13 mouse cellular contexts compared by ENCODE assay signal in genomic region chr17:33091630-33092029, GRCm38 (mm10). TPM values are rescaled to one million over a fixed set of nuclear protein-coding genes. Genes with fewer than 3 reads are reported as not detected.
DNase-seq lines count a peak whose midpoint lies in the region; ATAC-seq and TF ChIP-seq lines count a peak whose summit lies in the region.
"Had no signal": no experiment of that assay in that cellular context is flagged by ENCODE, and none has a peak within 500 bp of the region (broad histone marks: within the 10 kb centered on the region; RNA-seq: fewer than 3 reads in every experiment).

No protein-coding gene starts in this region.

- no peak overlapping the region for H3K4me3 ChIP-seq in kidney, postnatal 0 days (replicated peaks; ENCODE audit: low read depth, low read length)
- no peak overlapping the region for H3K4me3 ChIP-seq in hindbrain, postnatal 0 days (ENCODE audit: low read length)
- no peak overlapping the region; the same call in 1 of the 2 replicates for H3K4me3 ChIP-seq in stomach, embryonic 14.5 days (ENCODE audit: low read depth, low read length)
- no peak overlapping the region for H3K4me3 ChIP-seq in forebrain, embryonic 13.5 days

- H3K9me3 ChIP-seq in kidney, postnatal 0 days (replicated peaks; ENCODE audit: low read length): no peaks in the 10 kb centered on the region
- no peaks in the 10 kb centered on the region for H3K9me3 ChIP-seq in hindbrain, postnatal 0 days (ENCODE audit: low read length)
- no peaks in the 10 kb centered on the region for H3K9me3 ChIP-seq in stomach, embryonic 14.5 days (ENCODE audit: control insufficient read depth, low read depth, low read length)
- no peaks in the 10 kb centered on the region for H3K9me3 ChIP-seq in forebrain, embryonic 13.5 days (replicated peaks)
- H3K9me3 ChIP-seq: G1E; neural tube, embryonic 12.5 days had no signal

- H3K36me3 ChIP-seq in kidney, postnatal 0 days (ENCODE audit: insufficient read depth, low read length): no peaks in the 10 kb centered on the region
- H3K36me3 ChIP-seq in hindbrain, postnatal 0 days (ENCODE audit: insufficient read depth, low read length): no peaks in the 10 kb centered on the region
- no peaks in the 10 kb centered on the region for H3K36me3 ChIP-seq in stomach, embryonic 14.5 days (ENCODE audit: control insufficient read depth, insufficient read depth, low read length)
- no peaks in the 10 kb centered on the region for H3K36me3 ChIP-seq in forebrain, embryonic 13.5 days (ENCODE audit: poor library complexity, severe bottlenecking)
- H3K36me3 ChIP-seq: neural tube, embryonic 12.5 days had no signal

- H3K4me1 ChIP-seq in kidney, postnatal 0 days (replicated peaks; ENCODE audit: insufficient read depth, low read length): peaks cover 11% of the 10 kb centered on the region
- H3K4me1 ChIP-seq in hindbrain, postnatal 0 days (ENCODE audit: insufficient read depth, low read length): 0 out of 2 replicates have a peak, but pooled peaks cover 4% of the 10 kb centered on the region
- peaks cover 6% of the 10 kb centered on the region for H3K4me1 ChIP-seq in stomach, embryonic 14.5 days (ENCODE audit: control insufficient read depth, insufficient read depth, low read length)
- H3K4me1 ChIP-seq in forebrain, embryonic 13.5 days: peaks cover 12% of the 10 kb centered on the region

- peak overlapping the region; percentile 69; the same call in 1 of the 2 replicates for H3K4me2 ChIP-seq in kidney, postnatal 0 days (ENCODE audit: low read length)
- peak overlapping the region; percentile 84 for H3K4me2 ChIP-seq in hindbrain, postnatal 0 days (ENCODE audit: low read depth, low read length)
- H3K4me2 ChIP-seq in stomach, embryonic 14.5 days (replicated peaks; ENCODE audit: low read depth, low read length): peak overlapping the region; percentile 6; the same call in 1 of the 2 replicates
- no peak overlapping the region for H3K4me2 ChIP-seq in forebrain, embryonic 13.5 days

- WGBS in kidney, postnatal 0 days: 59% methylated on average over 1 of the region's 1 CpGs
- WGBS in hindbrain, postnatal 0 days: 42% methylated on average over 1 of the region's 1 CpGs
- WGBS in stomach, embryonic 14.5 days: 31% methylated on average over 1 of the region's 1 CpGs
- 91% methylated on average over 1 of the region's 1 CpGs for whole genome bisulfite sequencing in forebrain, embryonic 13.5 days

- no peaks in the 10 kb centered on the region for H3K27me3 ChIP-seq in kidney, postnatal 0 days (ENCODE audit: insufficient read depth, low read length)
- H3K27me3 ChIP-seq in hindbrain, postnatal 0 days (ENCODE audit: insufficient read depth, low read length): no peaks in the 10 kb centered on the region
- no peaks in the 10 kb centered on the region for H3K27me3 ChIP-seq in stomach, embryonic 14.5 days (ENCODE audit: control insufficient read depth, insufficient read depth, low read length)
- no peaks in the 10 kb centered on the region for H3K27me3 ChIP-seq in forebrain, embryonic 13.5 days
- H3K27me3 ChIP-seq: neural tube, embryonic 12.5 days had no signal

- no peak overlapping the region for H3K9ac ChIP-seq in kidney, postnatal 0 days (ENCODE audit: low read depth, low read length)
- H3K9ac ChIP-seq in hindbrain, postnatal 0 days (replicated peaks; ENCODE audit: low read length): no peak overlapping the region
- no peak overlapping the region for H3K9ac ChIP-seq in stomach, embryonic 14.5 days (replicated peaks; ENCODE audit: low read depth, low read length)
- H3K9ac ChIP-seq in forebrain, embryonic 13.5 days: no peak overlapping the region

- DNase-seq in kidney, postnatal 0 days (ENCODE audit: low spot score): peak; percentile 58
- no peak for DNase-seq in kidney, adult 11 months
- no peak for DNase-seq in hindbrain, postnatal 0 days (ENCODE audit: low spot score)
- peak; percentile 34 for DNase-seq in lung, postnatal 36 days
- DNase-seq in layer of hippocampus, adult 9-11 months: no peak

- H3K27ac ChIP-seq in kidney, postnatal 0 days: peak overlapping the region; percentile 97
- no peak overlapping the region for H3K27ac ChIP-seq in hindbrain, postnatal 0 days
- peak overlapping the region; percentile 92; the same call in 1 of the 2 replicates for H3K27ac ChIP-seq in stomach, embryonic 14.5 days (ENCODE audit: low read length)
- no peak overlapping the region for H3K27ac ChIP-seq in forebrain, embryonic 13.5 days

- no peak for TF ChIP-seq CTCF in kidney, postnatal 0 days (IDR thresholded peaks at IDR 0.05; ENCODE audit: low read depth)
- no peak for TF ChIP-seq CTCF in hindbrain, postnatal 0 days (IDR thresholded peaks at IDR 0.05; ENCODE audit: low read depth)

- no peak for ATAC-seq in kidney, postnatal 0 days (replicated peaks; ENCODE audit: low FRiP score, low read depth)
- no peak for ATAC-seq in hindbrain, postnatal 0 days
- no peak for ATAC-seq in stomach, embryonic 14.5 days (ENCODE audit: insufficient number of reproducible peaks, insufficient read depth, low FRiP score, low read depth)
- no peak for ATAC-seq in forebrain, embryonic 13.5 days

RNA-seq across cellular contexts. Expression of gene Zfp563, which starts 2.5 kb away (rescaled TPM):
- polyA plus RNA-seq in kidney, postnatal 0 days (2015; fragmentation: Nextera tagmentation; extraction: Ambion mirVana): 5.6 and 6.3 TPM in 2 replicates
- total RNA-seq in hindbrain, postnatal 0 days (2014; rRNA removed): 9.7 and 11.6 TPM in 2 replicates
- 10.3 and 11.8 TPM in 2 replicates for polyA plus RNA-seq in hindbrain, postnatal 0 days (2015; fragmentation: Nextera tagmentation; extraction: Ambion mirVana)
- 9.5 and 12.0 TPM in 2 replicates for polyA plus RNA-seq in stomach, embryonic 14.5 days (2014; fragmentation: Nextera tagmentation; extraction: Ambion mirVana)
- 18.1 and 18.2 TPM in 2 replicates for polyA plus RNA-seq in forebrain, embryonic 13.5 days (2015; fragmentation: Nextera tagmentation; extraction: Ambion mirVana)

RNA-seq across cellular contexts. Expression of gene 4921501E09Rik, which starts 23.8 kb away (rescaled TPM):
- not detected in 2 replicates for polyA plus RNA-seq in kidney, postnatal 0 days (2015; fragmentation: Nextera tagmentation; extraction: Ambion mirVana)
- total RNA-seq in hindbrain, postnatal 0 days (2014; rRNA removed): not detected in 2 replicates
- not detected in 2 replicates for polyA plus RNA-seq in hindbrain, postnatal 0 days (2015; fragmentation: Nextera tagmentation; extraction: Ambion mirVana)
- not detected in 2 replicates for polyA plus RNA-seq in stomach, embryonic 14.5 days (2014; fragmentation: Nextera tagmentation; extraction: Ambion mirVana)
- polyA plus RNA-seq in forebrain, embryonic 13.5 days (2015; fragmentation: Nextera tagmentation; extraction: Ambion mirVana): not detected in 2 replicates
- total RNA-seq: gastrocnemius, postnatal 4 days had no signal
- polyA plus RNA-seq: G1E; limb, embryonic 11.5 days; macrophage; neural tube, embryonic 12.5 days; spleen, adult 2 months had no signal

RNA-seq across cellular contexts. Expression of gene Morc2b, which starts 47.9 kb away (rescaled TPM):
- not detected in 2 replicates for polyA plus RNA-seq in kidney, postnatal 0 days (2015; fragmentation: Nextera tagmentation; extraction: Ambion mirVana)
- total RNA-seq in hindbrain, postnatal 0 days (2014; rRNA removed): 0.05 TPM in 1 of 2 replicates, not detected in the other
- polyA plus RNA-seq in hindbrain, postnatal 0 days (2015; fragmentation: Nextera tagmentation; extraction: Ambion mirVana): 0.54 and 0.63 TPM in 2 replicates
- polyA plus RNA-seq in stomach, embryonic 14.5 days (2014; fragmentation: Nextera tagmentation; extraction: Ambion mirVana): not detected in 2 replicates
- 0.04 and 0.16 TPM in 2 replicates for polyA plus RNA-seq in forebrain, embryonic 13.5 days (2015; fragmentation: Nextera tagmentation; extraction: Ambion mirVana)
- polyA plus RNA-seq: G1E; limb, embryonic 11.5 days; macrophage; spleen, adult 2 months had no signal

RNA-seq across cellular contexts. Expression of gene Zfp763, which starts 58.4 kb away (rescaled TPM):
- polyA plus RNA-seq in kidney, postnatal 0 days (2015; fragmentation: Nextera tagmentation; extraction: Ambion mirVana): 9.8 and 11.5 TPM in 2 replicates
- total RNA-seq in hindbrain, postnatal 0 days (2014; rRNA removed): 10.8 and 12.7 TPM in 2 replicates
- 15.3 and 16.7 TPM in 2 replicates for polyA plus RNA-seq in hindbrain, postnatal 0 days (2015; fragmentation: Nextera tagmentation; extraction: Ambion mirVana)
- polyA plus RNA-seq in stomach, embryonic 14.5 days (2014; fragmentation: Nextera tagmentation; extraction: Ambion mirVana): 14.1 and 15.8 TPM in 2 replicates
- polyA plus RNA-seq in forebrain, embryonic 13.5 days (2015; fragmentation: Nextera tagmentation; extraction: Ambion mirVana): 24.6 and 27.5 TPM in 2 replicates

Comparison
In these comparisons a context has a peak if more than half of its experiments do, and no peak if none do; other contexts are left out.
1. DNase-seq: peak in kidney, postnatal 0 days (single experiment) and lung, postnatal 36 days (single experiment); none in kidney, adult 11 months (single experiment), hindbrain, postnatal 0 days (single experiment) and layer of hippocampus, adult 9-11 months (single experiment).
2. H3K27ac ChIP-seq: peak in kidney, postnatal 0 days (single experiment) and stomach, embryonic 14.5 days (single experiment); none in hindbrain, postnatal 0 days (single experiment) and forebrain, embryonic 13.5 days (single experiment).